Mouse (Mus musculus): ENCODE measurements around the gene Myom1. TPM values are rescaled to one million over a fixed set of nuclear protein-coding genes. Genes with fewer than 3 reads are reported as not detected.

Gene Myom1
- polyA plus RNA-seq, 1 experiment from 2014 or later = 1.9 TPM

GRCm38 (mm10) chr17:71098606-71099005 lies 96.2 kb downstream of the Myom1 start:
- H3K4me2 ChIP-seq (replicated peaks) = no peak overlapping the region
- H3K36me3 ChIP-seq = no peaks in the 10 kb centered on the region
- no peaks in the 10 kb centered on the region for H3K9me3 ChIP-seq (replicated peaks)
- peaks cover 6% of the 10 kb centered on the region for H3K4me1 ChIP-seq
- H3K4me3 ChIP-seq = no peak overlapping the region
- WGBS = 94% methylated on average over 3 of the region's 3 CpGs
- H3K27ac ChIP-seq = no peak overlapping the region
- no peak overlapping the region for H3K9ac ChIP-seq
- no peaks in the 10 kb centered on the region for H3K27me3 ChIP-seq
- ATAC-seq (ENCODE audit: low FRiP score) = no peak

- H3K27ac ChIP-seq = no peak overlapping the region; the same call in 1 of the 2 replicates
- peaks cover 6% of the 10 kb centered on the region for H3K4me1 ChIP-seq
- 57% methylated on average over 17 of the region's 17 CpGs for WGBS
- H3K4me2 ChIP-seq (replicated peaks) = no peak overlapping the region
- no peaks in the 10 kb centered on the region for H3K36me3 ChIP-seq
- no peak for ATAC-seq (ENCODE audit: low FRiP score)
- no peak overlapping the region for H3K9ac ChIP-seq
- H3K4me3 ChIP-seq = no peak overlapping the region
- H3K9me3 ChIP-seq (replicated peaks) = no peaks in the 10 kb centered on the region
- H3K27me3 ChIP-seq = no peaks in the 10 kb centered on the region
Measured at GRCm38 (mm10) chr17:71102571-71103551, 100.4 kb downstream of the Myom1 start.

- ATAC-seq (ENCODE audit: low FRiP score) = no peak
- H3K4me1 ChIP-seq = peaks cover 6% of the 10 kb centered on the region
Measured at GRCm38 (mm10) chr17:71105297-71105696, 102.9 kb downstream of the Myom1 start.

DNA sequence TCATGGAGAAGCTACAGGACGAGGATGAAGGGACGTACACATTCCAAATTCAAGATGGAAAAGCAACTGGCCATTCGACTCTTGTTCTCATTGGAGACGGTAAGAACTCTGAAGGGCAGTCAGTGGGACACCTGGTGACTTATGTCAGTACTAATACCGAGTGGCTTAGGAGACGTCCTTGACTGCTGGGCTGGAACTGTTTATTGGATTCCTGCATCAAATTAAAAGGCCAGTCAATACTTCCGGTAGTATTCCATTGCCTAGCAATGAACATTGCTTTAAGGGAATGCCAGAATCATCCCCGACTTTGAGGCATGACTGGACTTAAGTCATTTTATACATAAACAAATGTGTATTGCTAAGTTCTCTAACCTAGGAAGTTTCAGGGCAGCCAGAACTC lies 103.8 kb downstream of the Myom1 start:
- Histone ChIP-seq H3K4me1 (peaks cover 6% of the 10 kb centered on the region), H3K9ac (no peak overlapping the region), H3K4me3 (no peak overlapping the region), H3K4me2 (replicated peaks) (no peak overlapping the region), H3K27me3 (no peaks in the 10 kb centered on the region), H3K9me3 (replicated peaks) (no peaks in the 10 kb centered on the region), H3K27ac (no peak overlapping the region), H3K36me3 (no peaks in the 10 kb centered on the region)
- 71% methylated on average over 8 of the region's 8 CpGs for WGBS
- no peak for ATAC-seq (ENCODE audit: low FRiP score)

More at GRCm38 (mm10) chr17:71105297-71105696, 102.9 kb downstream of the Myom1 start:
- H3K27ac ChIP-seq = no peak overlapping the region
- no peak overlapping the region for H3K4me2 ChIP-seq (replicated peaks)
- no peaks in the 10 kb centered on the region for H3K9me3 ChIP-seq (replicated peaks)
- WGBS = 94% methylated on average over 7 of the region's 7 CpGs
- H3K9ac ChIP-seq = no peak overlapping the region
- H3K4me3 ChIP-seq = no peak overlapping the region
- H3K27me3 ChIP-seq = no peaks in the 10 kb centered on the region
- no peaks in the 10 kb centered on the region for H3K36me3 ChIP-seq

DNA sequence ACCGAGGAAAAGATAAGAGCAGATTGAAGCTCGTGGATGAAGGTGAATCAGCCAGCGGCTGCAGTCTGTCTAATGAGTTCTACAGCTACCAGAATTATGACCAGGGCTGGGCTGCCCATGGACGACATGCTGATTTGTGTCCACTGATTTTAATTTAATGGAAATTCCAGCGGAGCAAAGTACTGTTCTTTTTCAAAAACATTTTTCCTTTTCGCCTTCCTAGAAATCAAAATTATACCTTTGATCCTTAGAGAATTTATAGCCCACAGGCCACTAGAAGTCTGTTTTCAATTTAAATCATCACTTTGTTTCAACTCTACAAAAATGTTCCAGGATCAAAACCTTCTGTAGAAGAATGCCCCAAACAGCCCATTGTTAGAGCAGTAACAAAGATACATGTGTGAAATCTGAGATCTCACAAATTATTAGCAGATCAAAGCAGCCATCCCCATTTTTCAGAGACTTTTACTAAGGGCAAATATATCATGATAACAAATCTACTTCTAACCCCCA lies 108.4 kb downstream of the Myom1 start:
- no peak overlapping the region for H3K9ac ChIP-seq
- no peak for ATAC-seq (ENCODE audit: low FRiP score)
- 82% methylated on average over 6 of the region's 6 CpGs for WGBS
- H3K36me3 ChIP-seq = no peaks in the 10 kb centered on the region
- no peaks in the 10 kb centered on the region for H3K27me3 ChIP-seq
- no peaks in the 10 kb centered on the region for H3K4me1 ChIP-seq
- H3K4me3 ChIP-seq = no peak overlapping the region
- H3K27ac ChIP-seq = no peak overlapping the region
- H3K9me3 ChIP-seq (replicated peaks) = no peaks in the 10 kb centered on the region
- H3K4me2 ChIP-seq (replicated peaks) = no peak overlapping the region

- Histone ChIP-seq H3K9me3 (replicated peaks) (no peaks in the 10 kb centered on the region), H3K9ac (no peak overlapping the region), H3K36me3 (no peaks in the 10 kb centered on the region), H3K27me3 (no peaks in the 10 kb centered on the region), H3K27ac (no peak overlapping the region), H3K4me2 (replicated peaks) (no peak overlapping the region), H3K4me1 (no peaks in the 10 kb centered on the region), H3K4me3 (no peak overlapping the region)
- ATAC-seq (ENCODE audit: low FRiP score) = no peak
- 87% methylated on average over 3 of the region's 3 CpGs for WGBS
Measured at GRCm38 (mm10) chr17:71112689-71113088, 110.3 kb downstream of the Myom1 start.

DNA sequence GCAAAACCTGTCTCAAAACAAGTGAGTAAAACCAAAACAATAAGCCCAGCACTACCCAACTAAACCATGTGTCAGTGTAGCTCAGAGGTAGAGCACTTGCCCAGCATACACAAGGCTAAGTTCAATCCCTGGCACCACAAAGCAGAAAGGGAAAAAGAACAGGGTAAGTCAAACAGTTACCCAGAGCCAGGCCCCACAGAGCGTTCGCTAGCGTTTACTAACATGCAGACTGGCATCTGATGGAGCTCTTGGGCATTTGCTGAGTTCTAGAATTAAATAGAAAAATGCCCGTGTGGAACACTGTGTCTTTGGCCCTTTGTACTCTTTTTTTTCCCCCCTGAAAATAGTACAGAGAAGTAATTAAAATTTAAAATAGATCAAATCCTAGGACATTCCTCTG lies 111.8 kb downstream of the Myom1 start:
- no peaks in the 10 kb centered on the region for H3K4me1 ChIP-seq

GRCm38 (mm10) chr17:71117956-71118355 lies 115.5 kb downstream of the Myom1 start:
- Histone ChIP-seq H3K4me2 (replicated peaks) (no peak overlapping the region), H3K9me3 (replicated peaks) (no peaks in the 10 kb centered on the region), H3K27me3 (no peaks in the 10 kb centered on the region), H3K36me3 (no peaks in the 10 kb centered on the region), H3K27ac (no peak overlapping the region), H3K4me1 (no peaks in the 10 kb centered on the region), H3K9ac (no peak overlapping the region), H3K4me3 (no peak overlapping the region)
- no peak for ATAC-seq (ENCODE audit: low FRiP score)
- 84% methylated on average over 4 of the region's 4 CpGs for WGBS

More for the DNA sequence above, 111.8 kb downstream of the Myom1 start:
- WGBS = 87% methylated on average over 4 of the region's 4 CpGs
- no peak overlapping the region for H3K9ac ChIP-seq
- H3K36me3 ChIP-seq = no peaks in the 10 kb centered on the region
- no peaks in the 10 kb centered on the region for H3K9me3 ChIP-seq (replicated peaks)
- ATAC-seq (ENCODE audit: low FRiP score) = no peak
- no peak overlapping the region for H3K27ac ChIP-seq
- no peaks in the 10 kb centered on the region for H3K27me3 ChIP-seq
- no peak overlapping the region for H3K4me3 ChIP-seq
- no peak overlapping the region for H3K4me2 ChIP-seq (replicated peaks)

GRCm38 (mm10) chr17:71118607-71119006 lies 116.2 kb downstream of the Myom1 start:
- H3K4me3 ChIP-seq = no peak overlapping the region
- H3K4me1 ChIP-seq = no peaks in the 10 kb centered on the region
- WGBS = 57% methylated on average over 4 of the region's 4 CpGs
- H3K27me3 ChIP-seq = no peaks in the 10 kb centered on the region
- H3K9ac ChIP-seq = no peak overlapping the region
- no peak overlapping the region for H3K27ac ChIP-seq
- no peaks in the 10 kb centered on the region for H3K36me3 ChIP-seq
- ATAC-seq (ENCODE audit: low FRiP score) = no peak
- H3K9me3 ChIP-seq (replicated peaks) = no peaks in the 10 kb centered on the region
- H3K4me2 ChIP-seq (replicated peaks) = no peak overlapping the region

- Histone ChIP-seq H3K36me3 (no peaks in the 10 kb centered on the region), H3K4me2 (replicated peaks) (no peak overlapping the region), H3K4me1 (peaks cover 4% of the 10 kb centered on the region; the same call in 1 of the 2 replicates), H3K27ac (no peak overlapping the region), H3K9ac (no peak overlapping the region), H3K27me3 (no peaks in the 10 kb centered on the region), H3K4me3 (no peak overlapping the region), H3K9me3 (replicated peaks) (no peaks in the 10 kb centered on the region)
- 58% methylated on average over 5 of the region's 6 CpGs for WGBS
- no peak for ATAC-seq (ENCODE audit: low FRiP score)
Measured at GRCm38 (mm10) chr17:71120626-71121025, 118.2 kb downstream of the Myom1 start.

GRCm38 (mm10) chr17:71124061-71124670 lies 121.7 kb downstream of the Myom1 start:
- H3K4me1 ChIP-seq = peaks cover 13% of the 10 kb centered on the region; the same call in 1 of the 2 replicates
- H3K4me3 ChIP-seq = no peak overlapping the region
- no peaks in the 10 kb centered on the region for H3K27me3 ChIP-seq
- no peak overlapping the region for H3K4me2 ChIP-seq (replicated peaks)
- no peak overlapping the region for H3K27ac ChIP-seq
- H3K9ac ChIP-seq = no peak overlapping the region
- no peak for ATAC-seq (ENCODE audit: low FRiP score)
- 87% methylated on average over 8 of the region's 8 CpGs for WGBS
- H3K9me3 ChIP-seq (replicated peaks) = no peaks in the 10 kb centered on the region
- no peaks in the 10 kb centered on the region for H3K36me3 ChIP-seq

DNA sequence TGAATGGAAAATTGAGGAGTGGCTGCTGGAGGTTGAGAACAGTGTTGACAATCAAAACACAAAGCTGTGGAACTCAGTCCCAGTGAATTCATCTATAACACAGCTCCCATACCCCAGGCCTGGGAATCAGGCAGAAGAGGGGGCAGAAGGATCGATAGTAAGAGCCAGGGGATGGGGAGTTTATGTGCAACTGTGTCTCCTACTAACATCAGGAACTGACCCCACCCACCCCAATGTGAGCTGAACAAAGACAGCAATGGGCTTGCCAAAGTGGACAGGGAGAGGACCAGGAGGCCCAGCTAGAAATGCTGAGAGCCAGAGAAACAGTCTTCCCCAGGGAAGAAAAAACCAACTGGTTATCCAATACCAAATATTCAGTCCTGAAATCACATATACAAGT lies 122.2 kb downstream of the Myom1 start:
- no peak overlapping the region for H3K4me2 ChIP-seq (replicated peaks)
- H3K27me3 ChIP-seq = no peaks in the 10 kb centered on the region
- H3K4me3 ChIP-seq = no peak overlapping the region
- no peak overlapping the region for H3K27ac ChIP-seq
- no peak for ATAC-seq (ENCODE audit: low FRiP score)
- H3K9me3 ChIP-seq (replicated peaks) = no peaks in the 10 kb centered on the region
- H3K36me3 ChIP-seq = no peaks in the 10 kb centered on the region
- peaks cover 14% of the 10 kb centered on the region for H3K4me1 ChIP-seq
- H3K9ac ChIP-seq = no peak overlapping the region
- WGBS = 76% methylated on average over 1 of the region's 1 CpGs
